Mouse (Mus musculus): Measurements from ENCODE around the gene Calm3. TPM values are rescaled to one million over a fixed set of nuclear protein-coding genes. Genes with fewer than 3 reads are reported as not detected.

Calm3 gene
- total and polyA plus RNA-seq, 2 experiments from 2014 or later: 441 to 2,018 TPM

DNA sequence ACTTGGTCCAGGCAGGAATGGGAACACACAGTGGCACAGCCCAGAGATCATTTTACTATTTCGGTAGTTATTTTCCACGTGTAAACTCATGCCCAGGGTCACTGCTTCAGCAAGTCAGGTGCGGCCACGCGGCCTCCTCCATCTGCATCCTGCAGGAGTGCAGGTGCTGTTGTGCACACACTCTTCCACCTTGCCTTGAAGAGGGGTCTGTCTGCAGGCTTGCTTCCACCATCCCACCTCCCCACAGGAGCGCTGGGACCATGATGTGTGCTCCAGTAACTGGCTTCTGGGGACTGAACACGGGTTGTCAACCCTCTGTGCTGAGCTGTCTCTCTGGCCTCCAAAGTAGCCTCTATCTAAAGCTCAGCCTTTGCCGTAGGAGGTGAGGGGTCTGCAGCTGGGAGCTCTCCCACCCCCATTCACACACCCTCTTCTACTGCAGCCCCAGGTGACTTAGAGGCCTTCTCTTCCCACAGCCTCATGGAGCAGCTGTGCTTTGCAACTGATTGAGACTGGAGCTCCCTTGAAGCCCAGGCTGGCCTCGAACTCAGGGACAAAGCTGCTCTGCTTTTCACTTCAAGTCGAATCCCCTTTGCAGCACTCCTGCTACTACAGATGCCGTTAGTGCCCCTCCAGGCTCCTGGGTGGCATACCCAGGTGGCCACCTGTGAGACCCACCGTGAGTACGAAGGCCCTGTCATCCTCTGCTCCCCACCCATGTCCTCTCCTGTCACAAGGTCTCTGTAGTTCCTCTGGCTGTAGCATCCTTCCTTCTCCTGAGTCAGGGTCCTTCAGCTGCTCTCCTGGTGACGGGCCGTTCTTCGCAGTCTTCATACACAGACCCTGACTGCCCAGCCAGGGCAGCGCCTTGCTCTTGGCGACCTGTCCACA lies 9.2 kb downstream of the Calm3 start:
- Histone ChIP-seq H3K4me3 (ENCODE audit: low read length) (no peak overlapping the region), H3K4me1 (ENCODE audit: insufficient read depth, low read length) (peaks cover 9% of the 10 kb centered on the region; the same call in 1 of the 2 replicates), H3K4me2 (ENCODE audit: low read depth, low read length) (no peak overlapping the region), H3K9me3 (ENCODE audit: low read length) (no peaks in the 10 kb centered on the region), H3K36me3 (ENCODE audit: insufficient read depth, low read length) (peaks cover 41% of the 10 kb centered on the region), H3K27me3 (ENCODE audit: insufficient read depth, low read length) (no peaks in the 10 kb centered on the region), H3K9ac (replicated peaks; ENCODE audit: low read length) (no peak overlapping the region), H3K27ac (peak overlapping the region; percentile 27; the same call in 1 of the 2 replicates)
- TF ChIP-seq CTCF (IDR thresholded peaks at IDR 0.05; ENCODE audit: low read depth): no peak
- ATAC-seq (no peak), DNase-seq (ENCODE audit: low spot score) (no peak)
- 83% methylated on average over 18 of the region's 18 CpGs for WGBS

DNA sequence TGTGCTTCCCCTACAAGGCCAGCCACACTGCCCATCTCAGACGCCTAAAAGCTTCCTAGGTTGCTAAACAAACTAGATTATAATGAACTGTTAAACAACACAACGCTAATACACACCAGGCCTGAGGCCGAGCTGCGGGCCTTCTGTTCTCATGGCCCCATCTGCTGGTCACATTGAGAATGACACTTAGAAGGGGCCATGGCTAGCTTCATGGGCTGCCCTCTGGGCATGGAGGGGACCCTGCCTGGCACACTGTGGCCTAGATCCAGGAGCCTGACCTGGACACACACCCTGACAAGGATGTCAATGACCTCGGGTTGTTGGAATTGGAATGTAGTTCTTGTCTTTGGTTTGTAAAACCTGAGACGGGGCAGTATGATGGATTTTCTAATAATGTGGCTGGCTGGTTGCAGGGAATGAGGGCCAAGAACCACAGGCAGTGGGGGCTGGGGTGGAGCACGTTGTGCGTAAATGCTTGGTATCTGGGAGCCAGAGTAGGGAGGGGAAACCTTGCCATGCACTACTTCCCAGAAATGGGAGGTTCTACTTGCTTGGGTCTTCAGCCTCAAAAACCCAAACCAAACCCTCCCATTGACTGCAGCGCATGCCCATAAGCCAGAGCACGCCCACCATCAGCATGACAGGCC lies 10.0 kb downstream of the Calm3 start:
- peak; percentile 65 for ATAC-seq
- H3K9ac ChIP-seq (replicated peaks; ENCODE audit: low read length): no peak overlapping the region
- H3K36me3 ChIP-seq (ENCODE audit: insufficient read depth, low read length): peaks cover 38% of the 10 kb centered on the region
- H3K4me3 ChIP-seq (ENCODE audit: low read length): no peak overlapping the region
- DNase-seq (ENCODE audit: low spot score): peak; percentile 87
- no peaks in the 10 kb centered on the region for H3K27me3 ChIP-seq (ENCODE audit: insufficient read depth, low read length)
- no peaks in the 10 kb centered on the region for H3K9me3 ChIP-seq (ENCODE audit: low read length)
- peaks cover 4% of the 10 kb centered on the region; the same call in 1 of the 2 replicates for H3K4me1 ChIP-seq (ENCODE audit: insufficient read depth, low read length)
- 31% methylated on average over 10 of the region's 10 CpGs for WGBS
- TF ChIP-seq CTCF (IDR thresholded peaks at IDR 0.05; ENCODE audit: low read depth): peak; percentile 93
- H3K4me2 ChIP-seq (ENCODE audit: low read depth, low read length): no peak overlapping the region
- no peak overlapping the region; the same call in 1 of the 2 replicates for H3K27ac ChIP-seq

DNA sequence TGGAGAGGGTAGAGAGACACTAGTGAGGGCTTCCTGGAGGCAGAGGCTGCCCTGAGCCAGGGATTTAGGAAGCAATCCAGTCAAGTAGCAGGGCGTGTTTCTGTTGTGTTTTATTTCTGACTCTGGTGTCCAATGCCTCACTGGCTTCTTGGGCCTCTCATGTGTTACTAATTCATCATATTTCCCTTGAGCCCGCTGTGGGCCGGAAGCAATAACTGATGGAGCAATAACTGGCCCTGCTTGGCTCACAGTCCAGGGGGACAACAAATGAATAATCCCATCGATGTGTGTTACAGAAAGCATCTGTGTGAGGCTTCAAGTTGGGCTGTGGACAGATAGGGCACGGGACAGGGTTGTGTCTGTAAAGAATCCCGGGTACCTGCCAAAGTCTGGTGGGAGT lies 11.6 kb downstream of the Calm3 start:
- H3K4me1 ChIP-seq (ENCODE audit: insufficient read depth, low read length): no peaks in the 10 kb centered on the region
- DNase-seq (ENCODE audit: low spot score) (no peak), ATAC-seq (no peak)
- H3K27ac ChIP-seq: no peak overlapping the region
- no peak overlapping the region for H3K4me3 ChIP-seq (ENCODE audit: low read length)
- H3K9ac ChIP-seq (replicated peaks; ENCODE audit: low read length): no peak overlapping the region
- WGBS: 59% methylated on average over 6 of the region's 6 CpGs
- TF ChIP-seq CTCF (IDR thresholded peaks at IDR 0.05; ENCODE audit: low read depth): no peak
- peaks cover 29% of the 10 kb centered on the region for H3K36me3 ChIP-seq (ENCODE audit: insufficient read depth, low read length)
- H3K27me3 ChIP-seq (ENCODE audit: insufficient read depth, low read length): no peaks in the 10 kb centered on the region
- H3K9me3 ChIP-seq (ENCODE audit: low read length): no peaks in the 10 kb centered on the region
- no peak overlapping the region for H3K4me2 ChIP-seq (ENCODE audit: low read depth, low read length)

GRCm38 (mm10) chr7:16911904-16912303 lies 12.0 kb downstream of the Calm3 start:
- H3K36me3 ChIP-seq (ENCODE audit: insufficient read depth, low read length): peaks cover 25% of the 10 kb centered on the region
- no peak for TF ChIP-seq CTCF (IDR thresholded peaks at IDR 0.05; ENCODE audit: low read depth)
- no peak overlapping the region for H3K4me2 ChIP-seq (ENCODE audit: low read depth, low read length)
- H3K27ac ChIP-seq: no peak overlapping the region
- H3K4me3 ChIP-seq (ENCODE audit: low read length): no peak overlapping the region
- DNase-seq (ENCODE audit: low spot score) (no peak), ATAC-seq (no peak)
- no peaks in the 10 kb centered on the region for H3K9me3 ChIP-seq (ENCODE audit: low read length)
- no peak overlapping the region for H3K9ac ChIP-seq (replicated peaks; ENCODE audit: low read length)
- no peaks in the 10 kb centered on the region for H3K27me3 ChIP-seq (ENCODE audit: insufficient read depth, low read length)
- 97% methylated on average over 3 of the region's 3 CpGs for whole genome bisulfite sequencing
- H3K4me1 ChIP-seq (ENCODE audit: insufficient read depth, low read length): no peaks in the 10 kb centered on the region

DNA sequence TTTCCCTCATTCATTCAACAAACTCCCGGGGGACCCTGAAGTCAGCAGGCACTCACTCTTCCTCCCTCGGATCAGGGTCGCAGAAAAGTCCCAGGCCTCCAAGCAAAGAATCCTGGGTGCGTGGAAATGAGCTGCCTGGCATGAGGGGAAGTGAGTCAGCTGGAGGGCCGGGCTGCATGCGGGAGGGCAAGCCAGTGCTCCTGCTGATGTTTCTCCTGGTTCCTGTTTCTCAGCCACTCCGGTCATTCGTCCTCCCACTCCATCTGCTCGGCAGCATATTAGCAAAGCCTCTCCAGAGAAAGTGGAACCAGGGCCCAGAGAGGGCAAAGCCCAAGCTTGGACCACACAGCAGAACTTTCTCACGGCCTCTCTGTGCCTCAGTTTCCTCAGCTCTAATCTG lies 14.0 kb downstream of the Calm3 start:
- Histone ChIP-seq H3K4me3 (ENCODE audit: low read length) (no peak overlapping the region), H3K9me3 (ENCODE audit: low read length) (no peaks in the 10 kb centered on the region), H3K27me3 (ENCODE audit: insufficient read depth, low read length) (no peaks in the 10 kb centered on the region), H3K4me1 (ENCODE audit: insufficient read depth, low read length) (no peaks in the 10 kb centered on the region), H3K4me2 (ENCODE audit: low read depth, low read length) (no peak overlapping the region), H3K36me3 (ENCODE audit: insufficient read depth, low read length) (peaks cover 6% of the 10 kb centered on the region), H3K27ac (no peak overlapping the region), H3K9ac (replicated peaks; ENCODE audit: low read length) (no peak overlapping the region)
- 44% methylated on average over 10 of the region's 10 CpGs for WGBS
- DNase-seq (ENCODE audit: low spot score) (no peak), ATAC-seq (no peak)
- TF ChIP-seq CTCF (IDR thresholded peaks at IDR 0.05; ENCODE audit: low read depth): no peak

DNA sequence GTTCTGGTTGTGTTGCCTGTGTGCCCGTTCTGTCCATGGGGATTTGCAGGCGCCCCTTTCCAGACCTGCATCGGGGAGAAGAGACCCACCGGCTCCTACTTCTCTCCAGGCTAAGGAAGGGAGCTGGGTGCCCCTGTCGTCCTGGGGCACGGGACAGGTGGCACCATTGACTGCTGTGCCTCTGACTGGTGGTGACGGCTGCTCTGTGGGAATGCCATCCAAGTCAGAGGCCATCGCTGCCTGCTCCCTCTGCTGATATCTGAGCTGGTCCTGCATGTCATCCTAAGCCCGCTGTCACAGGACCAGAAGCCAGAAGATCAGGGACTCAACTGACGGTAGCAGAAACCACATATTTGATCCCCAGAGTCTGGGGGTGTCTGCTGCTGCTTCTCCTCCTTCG lies 15.1 kb downstream of the Calm3 start:
- TF ChIP-seq CTCF (IDR thresholded peaks at IDR 0.05; ENCODE audit: low read depth): no peak

More for the DNA sequence above, 15.1 kb downstream of the Calm3 start:
- no peak for DNase-seq (ENCODE audit: low spot score)
- ATAC-seq: no peak
- Histone ChIP-seq H3K27ac (no peak overlapping the region), H3K9me3 (ENCODE audit: low read length) (no peaks in the 10 kb centered on the region), H3K36me3 (ENCODE audit: insufficient read depth, low read length) (no peaks in the 10 kb centered on the region), H3K9ac (replicated peaks; ENCODE audit: low read length) (no peak overlapping the region), H3K4me2 (ENCODE audit: low read depth, low read length) (no peak overlapping the region), H3K27me3 (ENCODE audit: insufficient read depth, low read length) (no peaks in the 10 kb centered on the region), H3K4me1 (ENCODE audit: insufficient read depth, low read length) (no peaks in the 10 kb centered on the region), H3K4me3 (ENCODE audit: low read length) (no peak overlapping the region)
- 62% methylated on average over 11 of the region's 11 CpGs for WGBS
